Mouse (Mus musculus): ENCODE data around the gene Nt5dc3.

Nt5dc3 gene

GRCm38 (mm10) chr10:86791507-86792184 lies 12.8 kb downstream of the Nt5dc3 start:
- ChIA-PET CTCF (no interaction called here), POLR2A (interaction anchor here in 3 of 4 experiments (0.6 to 5.6 kb wide), 12 partner anchors 9 to 88 kb away, joined by 3 to 53 read pairs (median 5); partner anchors contain the start of gene Nt5dc3 (in 3 of the 3))

GRCm38 (mm10) chr10:86793509-86793951 lies 14.7 kb downstream of the Nt5dc3 start:
- CTCF ChIA-PET, result interaction anchor here in 1 of 4 experiments (1.1 to 2.1 kb wide), 2 partner anchors 15 to 36 kb away, joined by 3 to 4 read pairs; partner anchors contain the start of gene Nt5dc3
- POLR2A ChIA-PET, result interaction anchor here (0.5 to 5.4 kb wide), 19 partner anchors 9 to 94 kb away, joined by 3 to 74 read pairs (median 7); partner anchors contain the start of genes Nt5dc3 (in 4 of the 4) and Ttc41 (in 1 of the 4)

GRCm38 (mm10) chr10:86794196-86794595 lies 15.4 kb downstream of the Nt5dc3 start:
- CTCF ChIA-PET, result interaction anchor here in 1 of 4 experiments (1.1 to 2.1 kb wide), 2 partner anchors 16 to 36 kb away, joined by 3 to 4 read pairs; partner anchors contain the start of gene Nt5dc3
- POLR2A ChIA-PET, result interaction anchor here (0.5 to 5.4 kb wide), 25 partner anchors 9 to 95 kb away, joined by 3 to 74 read pairs (median 5); partner anchors contain the start of genes Nt5dc3 (in 4 of the 4) and Ttc41 (in 1 of the 4)

- CTCF ChIA-PET, result interaction anchor here in 1 of 4 experiments (1.1 to 2.1 kb wide), 2 partner anchors 16 to 35 kb away, joined by 3 to 4 read pairs; partner anchors contain the start of gene Nt5dc3
- POLR2A ChIA-PET, result interaction anchor here (0.6 to 5.4 kb wide), 24 partner anchors 9 to 186 kb away, joined by 3 to 74 read pairs (median 5); partner anchors contain the start of gene Nt5dc3 (in 3 of the 4)
Measured at GRCm38 (mm10) chr10:86794794-86795535, 16.2 kb downstream of the Nt5dc3 start.

GRCm38 (mm10) chr10:86796073-86796741 lies 17.4 kb downstream of the Nt5dc3 start:
- CTCF ChIA-PET, result no interaction called here

GRCm38 (mm10) chr10:86807362-86807761 lies 28.6 kb downstream of the Nt5dc3 start:
- CTCF ChIA-PET, result no interaction called here

More at GRCm38 (mm10) chr10:86796073-86796741, 17.4 kb downstream of the Nt5dc3 start:
- POLR2A ChIA-PET, result interaction anchor here in 3 of 4 experiments (0.6 to 5.4 kb wide), 13 partner anchors 8 to 184 kb away, joined by 3 to 74 read pairs (median 7); partner anchors contain the start of gene Nt5dc3 (in 2 of the 3)

GRCm38 (mm10) chr10:86808013-86808758 lies 29.4 kb downstream of the Nt5dc3 start:
- ChIA-PET POLR2A (interaction anchor here in 3 of 4 experiments (0.7 to 3.8 kb wide), 8 partner anchors 14 to 58 kb away, joined by 3 to 16 read pairs (median 3); partner anchors contain the start of gene Nt5dc3 (in 2 of the 3)), CTCF (no interaction called here)

More at GRCm38 (mm10) chr10:86807362-86807761, 28.6 kb downstream of the Nt5dc3 start:
- POLR2A ChIA-PET, result interaction anchor here in 2 of 4 experiments (1.1 to 1.8 kb wide), 3 partner anchors 28 to 36 kb away, joined by 3 to 6 read pairs (median 5); partner anchors contain the start of gene Nt5dc3 (in 2 of the 2)

- ChIA-PET POLR2A (interaction anchor here in 3 of 4 experiments (1.1 to 3.8 kb wide), 6 partner anchors 9 to 31 kb away, joined by 4 to 16 read pairs (median 4); partner anchors contain the start of gene Nt5dc3 (in 3 of the 3)), CTCF (interaction anchor here in 1 of 4 experiments (0.9 kb wide), 1 partner anchor 79 kb away, joined by 6 read pairs; no protein-coding TSS in a partner anchor)
Measured at GRCm38 (mm10) chr10:86810000-86810399, 31.2 kb downstream of the Nt5dc3 start.

- ChIA-PET CTCF (interaction anchor here in 1 of 4 experiments (0.5 to 0.9 kb wide), 2 partner anchors 79 to 747 kb away, joined by 3 to 6 read pairs; no protein-coding TSS in a partner anchor), POLR2A (interaction anchor here in 3 of 4 experiments (0.7 to 3.8 kb wide), 8 partner anchors 9 to 32 kb away, joined by 3 to 16 read pairs (median 4); partner anchors contain the start of gene Nt5dc3 (in 3 of the 3))
Measured at GRCm38 (mm10) chr10:86810612-86811011, 31.8 kb downstream of the Nt5dc3 start.

- CTCF ChIA-PET, result interaction anchor here in 2 of 4 experiments (0.6 kb wide), 2 partner anchors 10 to 204 kb away, joined by 3 read pairs; no protein-coding TSS in a partner anchor
- POLR2A ChIA-PET, result interaction anchor here in 3 of 4 experiments (0.5 to 2.0 kb wide), 13 partner anchors 19 to 110 kb away, joined by 3 to 14 read pairs (median 4); partner anchors contain the start of genes Nt5dc3 (in 2 of the 3), Hsp90b1 (in 1 of the 3) and Ttc41 (in 1 of the 3)
Measured at GRCm38 (mm10) chr10:86814292-86815131, 35.7 kb downstream of the Nt5dc3 start.

- CTCF ChIA-PET, result no interaction called here
- POLR2A ChIA-PET, result no interaction called here
Measured at GRCm38 (mm10) chr10:86815133-86815532, 36.3 kb downstream of the Nt5dc3 start.

- CTCF ChIA-PET, result interaction anchor here in 1 of 4 experiments (1.5 kb wide), 1 partner anchor 41 kb away, joined by 3 read pairs; the partner anchor contains the start of gene Nt5dc3
- POLR2A ChIA-PET, result interaction anchor here in 3 of 4 experiments (0.8 to 1.6 kb wide), 5 partner anchors 9 to 92 kb away, joined by 3 to 5 read pairs (median 4); no protein-coding TSS in a partner anchor
Measured at GRCm38 (mm10) chr10:86819649-86820165, 40.9 kb downstream of the Nt5dc3 start.

GRCm38 (mm10) chr10:86821014-86821413 lies 42.2 kb downstream of the Nt5dc3 start:
- POLR2A ChIA-PET, result interaction anchor here in 2 of 4 experiments (0.9 to 1.6 kb wide), 3 partner anchors 36 to 115 kb away, joined by 3 to 5 read pairs (median 4); partner anchors contain the start of gene Ttc41 (in 1 of the 2)
- CTCF ChIA-PET, result interaction anchor here in 1 of 4 experiments (0.5 kb wide), 1 partner anchor 185 kb away, joined by 3 read pairs; no protein-coding TSS in a partner anchor

- POLR2A ChIA-PET, result interaction anchor here in 3 of 4 experiments (1.0 to 2.8 kb wide), 3 partner anchors 12 to 136 kb away, joined by 4 to 10 read pairs (median 4); partner anchors contain the start of gene Nt5dc3 (in 1 of the 3)
Measured at GRCm38 (mm10) chr10:86824093-86824492, 45.3 kb downstream of the Nt5dc3 start.

GRCm38 (mm10) chr10:86824871-86825270 lies 46.1 kb downstream of the Nt5dc3 start:
- POLR2A ChIA-PET, result interaction anchor here in 3 of 4 experiments (0.9 to 2.8 kb wide), 6 partner anchors 11 to 136 kb away, joined by 3 to 12 read pairs (median 4); partner anchors contain the start of genes Nt5dc3 (in 2 of the 3) and Ttc41 (in 1 of the 3)
- CTCF ChIA-PET, result interaction anchor here (0.6 to 2.5 kb wide), 8 partner anchors 9 to 1091 kb away, joined by 3 to 7 read pairs (median 4); partner anchors contain the start of gene Nt5dc3 (in 1 of the 4)

More at GRCm38 (mm10) chr10:86824093-86824492, 45.3 kb downstream of the Nt5dc3 start:
- CTCF ChIA-PET, result interaction anchor here (0.6 to 2.5 kb wide), 10 partner anchors 9 to 962 kb away, joined by 3 to 7 read pairs (median 3); partner anchors contain the start of gene Nt5dc3 (in 1 of the 4)

Data from embryonic stem cell, embryonic (primary cell).